Mouse (Mus musculus) heart, embryonic 10.5 days (tissue): ENCODE data around the gene Psmg3. TPM values are rescaled to one million over a fixed set of nuclear protein-coding genes. Genes with fewer than 3 reads are reported as not detected.

ENCODE experiments used
- DNase-seq: peaks from one replicate; pipeline ENCODE4 v3.0.0-alpha.2; 2017; ENCODE audit warnings: low spot score
- H3K27ac ChIP-seq: fragments of 300-500 bp; sonication (generic); 2 replicates; pipeline ENCODE4 v1.5.1; 2016; ENCODE audit warnings: mild to moderate bottlenecking
- H3K27me3 ChIP-seq: fragments of 300-500 bp; sonication (generic); 2 replicates; pipeline ENCODE4 v1.6.1; 2016; ENCODE audit warnings: mild to moderate bottlenecking; ENCODE audit not compliant: poor library complexity, insufficient read depth, severe bottlenecking
- H3K36me3 ChIP-seq: fragments of 300-500 bp; sonication (generic); 2 replicates; pipeline ENCODE4 v1.6.1; 2016; ENCODE audit warnings: mild to moderate bottlenecking, moderate library complexity
- H3K4me1 ChIP-seq: fragments of 300-500 bp; sonication (generic); 2 replicates; pipeline ENCODE4 v1.6.1; 2016; ENCODE audit warnings: mild to moderate bottlenecking
- H3K4me3 ChIP-seq: fragments of 300-500 bp; sonication (generic); 2 replicates; pipeline ENCODE4 v1.5.1; 2016; ENCODE audit warnings: mild to moderate bottlenecking, moderate library complexity
- H3K9me3 ChIP-seq: fragments of 300-500 bp; sonication (generic); 2 replicates; pipeline ENCODE4 v1.6.1; 2016; ENCODE audit warnings: mild to moderate bottlenecking, moderate library complexity
- WGBS: fragments of 180-500 bp; shearing (Covaris S2); methylation state at CpG from one replicate; pipeline ENCODE4 v1.1.7; 2016; 5-methylcytosine and 5-hydroxymethylcytosine counted together
- polyA plus RNA-seq: library from polyadenylated mRNA; unstranded; fragments of >200 nt; fragmentation: Nextera tagmentation; extraction: Ambion mirVana; gene quantifications from 2 replicates; pipeline ENCODE4 v1.2.1, GENCODE M21; 2016

The Psmg3 gene
- polyA plus RNA-seq, 1 experiment from 2014 or later = 76.5 TPM

- WGBS = 89% methylated on average over 1 of the region's 1 CpGs
- H3K27me3 ChIP-seq = no peaks in the 10 kb centered on the region
Observed at GRCm38 (mm10) chr5:139827593-139827992, 908 bp upstream of the Psmg3 start.

GRCm38 (mm10) chr5:139825947-139826346 is 738 bp downstream of the Psmg3 start:
- WGBS = 43% methylated on average over 11 of the region's 11 CpGs
- Histone ChIP-seq H3K27me3 (no peaks in the 10 kb centered on the region), H3K4me3 (peak overlapping the region; percentile 93), H3K36me3 (peaks cover 33% of the 10 kb centered on the region), H3K9me3 (no peaks in the 10 kb centered on the region), H3K4me1 (peaks cover 16% of the 10 kb centered on the region), H3K27ac (peak overlapping the region; percentile 90)
- DNase-seq = no peak

More at GRCm38 (mm10) chr5:139827593-139827992, 908 bp upstream of the Psmg3 start:
- Histone ChIP-seq H3K27ac (no peak overlapping the region), H3K4me3 (no peak overlapping the region), H3K36me3 (peaks cover 20% of the 10 kb centered on the region), H3K9me3 (no peaks in the 10 kb centered on the region), H3K4me1 (peaks cover 12% of the 10 kb centered on the region)
- DNase-seq = no peak

- H3K27me3 ChIP-seq = no peaks in the 10 kb centered on the region
- no peaks in the 10 kb centered on the region for H3K9me3 ChIP-seq
- peaks cover 16% of the 10 kb centered on the region for H3K4me1 ChIP-seq
- H3K27ac ChIP-seq = no peak overlapping the region
- H3K36me3 ChIP-seq = peaks cover 33% of the 10 kb centered on the region
- no peak overlapping the region for H3K4me3 ChIP-seq
- WGBS = 92% methylated on average over 10 of the region's 10 CpGs
- DNase-seq = no peak
Observed at GRCm38 (mm10) chr5:139824531-139824930, 2.2 kb downstream of the Psmg3 start.

GRCm38 (mm10) chr5:139821466-139822459 is 4.9 kb downstream of the Psmg3 start:
- Histone ChIP-seq H3K4me1 (peaks cover 23% of the 10 kb centered on the region), H3K27ac (no peak overlapping the region), H3K9me3 (no peaks in the 10 kb centered on the region), H3K36me3 (peaks cover 33% of the 10 kb centered on the region), H3K27me3 (no peaks in the 10 kb centered on the region), H3K4me3 (no peak overlapping the region)
- no peak for DNase-seq
- 75% methylated on average over 12 of the region's 12 CpGs for WGBS

GRCm38 (mm10) chr5:139819538-139820181 is 7.0 kb downstream of the Psmg3 start, which contains the start of gene Tmem184a:
Gene Tmem184a (minus strand): TSS chr5:139819917.
- peak within 1 kb of the TSS; percentile 60 for H3K27ac ChIP-seq
- peaks cover 32% of the 10 kb centered on the region for H3K36me3 ChIP-seq
- WGBS = 81% methylated on average over 9 of the region's 9 CpGs
- peaks cover 6% of the 10 kb centered on the region for H3K27me3 ChIP-seq
- no peaks in the 10 kb centered on the region for H3K9me3 ChIP-seq
- peaks cover 16% of the 10 kb centered on the region; the same call in 1 of the 2 replicates for H3K4me1 ChIP-seq
- no peak within 1 kb of the TSS for H3K4me3 ChIP-seq
- no peak for DNase-seq

GRCm38 (mm10) chr5:139818801-139819200 is 7.9 kb downstream of the Psmg3 start:
- no peaks in the 10 kb centered on the region for H3K9me3 ChIP-seq
- H3K4me1 ChIP-seq = peaks cover 16% of the 10 kb centered on the region
- no peak overlapping the region for H3K4me3 ChIP-seq
- H3K27ac ChIP-seq = peak overlapping the region; percentile 60
- H3K36me3 ChIP-seq = peaks cover 25% of the 10 kb centered on the region
- no peak for DNase-seq
- 41% methylated on average over 4 of the region's 4 CpGs for WGBS
- H3K27me3 ChIP-seq = peaks cover 15% of the 10 kb centered on the region

GRCm38 (mm10) chr5:139818056-139818455 is 8.6 kb downstream of the Psmg3 start:
- peaks cover 17% of the 10 kb centered on the region for H3K36me3 ChIP-seq
- no peak for DNase-seq
- H3K27ac ChIP-seq = peak overlapping the region; percentile 60; the same call in 1 of the 2 replicates
- peaks cover 22% of the 10 kb centered on the region for H3K27me3 ChIP-seq
- WGBS = 52% methylated on average over 3 of the region's 3 CpGs
- H3K4me1 ChIP-seq = peaks cover 21% of the 10 kb centered on the region
- H3K9me3 ChIP-seq = no peaks in the 10 kb centered on the region
- no peak overlapping the region for H3K4me3 ChIP-seq

GRCm38 (mm10) chr5:139817292-139817691 is 9.4 kb downstream of the Psmg3 start:
- DNase-seq = no peak
- H3K27ac ChIP-seq = no peak overlapping the region
- H3K4me1 ChIP-seq = peaks cover 26% of the 10 kb centered on the region
- no peak overlapping the region for H3K4me3 ChIP-seq
- H3K9me3 ChIP-seq = no peaks in the 10 kb centered on the region
- peaks cover 30% of the 10 kb centered on the region for H3K27me3 ChIP-seq
- 3% methylated on average over 1 of the region's 1 CpGs for WGBS
- peaks cover 10% of the 10 kb centered on the region for H3K36me3 ChIP-seq

- Histone ChIP-seq H3K4me3 (no peak overlapping the region), H3K27me3 (peaks cover 36% of the 10 kb centered on the region), H3K36me3 (peaks cover 3% of the 10 kb centered on the region; the same call in 1 of the 2 replicates), H3K4me1 (peaks cover 32% of the 10 kb centered on the region), H3K27ac (no peak overlapping the region), H3K9me3 (no peaks in the 10 kb centered on the region)
- DNase-seq = no peak
Observed at GRCm38 (mm10) chr5:139816445-139816844, 10.2 kb downstream of the Psmg3 start.

GRCm38 (mm10) chr5:139815964-139816363 is 10.7 kb downstream of the Psmg3 start:
- WGBS = 70% methylated on average over 6 of the region's 6 CpGs
- Histone ChIP-seq H3K4me1 (peaks cover 37% of the 10 kb centered on the region), H3K4me3 (no peak overlapping the region), H3K27me3 (peaks cover 36% of the 10 kb centered on the region), H3K36me3 (no peaks in the 10 kb centered on the region), H3K27ac (no peak overlapping the region), H3K9me3 (no peaks in the 10 kb centered on the region)
- no peak for DNase-seq

GRCm38 (mm10) chr5:139813963-139814381 is 12.7 kb downstream of the Psmg3 start:
- no peaks in the 10 kb centered on the region for H3K9me3 ChIP-seq
- no peak for DNase-seq
- peaks cover 36% of the 10 kb centered on the region for H3K27me3 ChIP-seq
- 11% methylated on average over 13 of the region's 13 CpGs for WGBS
- H3K4me1 ChIP-seq = peaks cover 37% of the 10 kb centered on the region
- H3K36me3 ChIP-seq = no peaks in the 10 kb centered on the region
- H3K4me3 ChIP-seq = 0 out of 2 replicates have a peak overlapping the region, but pooled peaks have one; percentile 3
- H3K27ac ChIP-seq = peak overlapping the region; percentile 70

GRCm38 (mm10) chr5:139813126-139813490 is 13.6 kb downstream of the Psmg3 start:
- H3K4me1 ChIP-seq = peaks cover 32% of the 10 kb centered on the region
- no peaks in the 10 kb centered on the region for H3K9me3 ChIP-seq
- DNase-seq = no peak
- peak overlapping the region; percentile 30 for H3K4me3 ChIP-seq
- H3K36me3 ChIP-seq = no peaks in the 10 kb centered on the region
- peaks cover 36% of the 10 kb centered on the region for H3K27me3 ChIP-seq
- WGBS = 35% methylated on average over 10 of the region's 10 CpGs
- peak overlapping the region; percentile 62; the same call in 1 of the 2 replicates for H3K27ac ChIP-seq
